Mouse (Mus musculus): ENCODE measurements at regions not wholly inside any gene's neighbourhood (a gene's known extent, or its start where the extent isn't known, plus 50 kb on each side); places are given as distances from the start of the nearest gene placed in this dataset.

DNA sequence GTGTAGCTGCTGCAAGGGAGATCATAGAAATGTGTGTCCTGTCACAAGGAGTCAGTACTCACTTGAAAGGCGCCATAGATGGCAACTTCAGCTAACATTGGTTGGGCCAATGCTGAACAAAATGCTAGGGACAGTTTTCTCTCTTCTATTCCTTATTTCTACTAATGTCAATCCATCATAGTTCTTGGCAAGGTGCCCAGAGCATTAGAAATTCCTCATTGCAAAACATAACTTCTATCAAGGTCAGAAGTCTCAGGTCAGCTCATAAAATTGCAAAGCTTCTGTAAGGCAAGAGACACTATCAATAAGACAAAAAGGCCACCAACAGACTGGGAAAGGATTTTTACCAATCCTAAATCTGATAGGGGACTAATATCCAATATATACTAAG lies 106.3 kb downstream of the D1Ertd622e start:
- WGBS: 98% methylated on average over 1 of the region's 1 CpGs
- ATAC-seq (replicated peaks): no peak
- no peak overlapping the region for H3K9ac ChIP-seq (replicated peaks)

DNA sequence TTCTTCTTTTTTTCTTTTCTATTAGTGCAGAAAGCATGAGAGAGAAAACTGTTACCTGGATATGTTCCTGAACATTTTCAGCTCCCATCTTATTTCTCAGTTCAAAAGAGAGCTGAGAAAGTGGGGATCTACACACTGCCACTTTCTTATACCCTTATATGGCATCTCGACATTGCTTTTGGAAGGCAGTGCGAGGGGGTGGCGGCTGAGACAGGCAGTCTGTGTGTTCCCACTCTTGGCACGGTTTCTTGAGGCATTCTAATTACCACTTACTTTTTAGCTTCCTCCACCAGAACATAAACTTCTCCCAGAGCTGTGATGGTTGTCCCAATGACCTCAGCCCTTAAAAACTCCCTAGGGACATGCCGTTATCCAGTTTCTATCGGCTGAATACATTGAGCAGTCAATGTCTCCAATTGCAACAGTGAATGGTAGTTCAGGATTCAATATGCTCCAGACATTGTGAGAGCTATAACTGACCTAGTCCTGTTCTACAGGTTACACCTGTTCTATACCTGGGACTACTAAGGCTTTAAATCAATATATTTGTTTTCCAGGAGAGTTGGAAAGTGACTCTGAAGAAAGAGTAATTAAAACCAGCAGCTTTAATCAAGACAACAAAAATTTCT lies 106.8 kb downstream of the D1Ertd622e start:
- H3K4me2 ChIP-seq (replicated peaks): no peak overlapping the region
- no peaks in the 10 kb centered on the region for H3K27me3 ChIP-seq
- WGBS: 54% methylated on average over 6 of the region's 6 CpGs
- H3K9ac ChIP-seq (replicated peaks): no peak overlapping the region
- no peaks in the 10 kb centered on the region for H3K4me1 ChIP-seq
- 0 out of 2 replicates have a peak, but pooled peaks have one; percentile 38 for ATAC-seq (replicated peaks)
- H3K27ac ChIP-seq (replicated peaks): no peak overlapping the region
- H3K4me3 ChIP-seq: no peak overlapping the region
- H3K36me3 ChIP-seq: no peaks in the 10 kb centered on the region
- no peaks in the 10 kb centered on the region for H3K9me3 ChIP-seq

More for the DNA sequence above, 106.3 kb downstream of the D1Ertd622e start:
- Histone ChIP-seq H3K4me2 (replicated peaks) (no peak overlapping the region), H3K36me3 (no peaks in the 10 kb centered on the region), H3K9me3 (no peaks in the 10 kb centered on the region), H3K27me3 (no peaks in the 10 kb centered on the region), H3K27ac (replicated peaks) (no peak overlapping the region), H3K4me3 (no peak overlapping the region), H3K4me1 (no peaks in the 10 kb centered on the region)

DNA sequence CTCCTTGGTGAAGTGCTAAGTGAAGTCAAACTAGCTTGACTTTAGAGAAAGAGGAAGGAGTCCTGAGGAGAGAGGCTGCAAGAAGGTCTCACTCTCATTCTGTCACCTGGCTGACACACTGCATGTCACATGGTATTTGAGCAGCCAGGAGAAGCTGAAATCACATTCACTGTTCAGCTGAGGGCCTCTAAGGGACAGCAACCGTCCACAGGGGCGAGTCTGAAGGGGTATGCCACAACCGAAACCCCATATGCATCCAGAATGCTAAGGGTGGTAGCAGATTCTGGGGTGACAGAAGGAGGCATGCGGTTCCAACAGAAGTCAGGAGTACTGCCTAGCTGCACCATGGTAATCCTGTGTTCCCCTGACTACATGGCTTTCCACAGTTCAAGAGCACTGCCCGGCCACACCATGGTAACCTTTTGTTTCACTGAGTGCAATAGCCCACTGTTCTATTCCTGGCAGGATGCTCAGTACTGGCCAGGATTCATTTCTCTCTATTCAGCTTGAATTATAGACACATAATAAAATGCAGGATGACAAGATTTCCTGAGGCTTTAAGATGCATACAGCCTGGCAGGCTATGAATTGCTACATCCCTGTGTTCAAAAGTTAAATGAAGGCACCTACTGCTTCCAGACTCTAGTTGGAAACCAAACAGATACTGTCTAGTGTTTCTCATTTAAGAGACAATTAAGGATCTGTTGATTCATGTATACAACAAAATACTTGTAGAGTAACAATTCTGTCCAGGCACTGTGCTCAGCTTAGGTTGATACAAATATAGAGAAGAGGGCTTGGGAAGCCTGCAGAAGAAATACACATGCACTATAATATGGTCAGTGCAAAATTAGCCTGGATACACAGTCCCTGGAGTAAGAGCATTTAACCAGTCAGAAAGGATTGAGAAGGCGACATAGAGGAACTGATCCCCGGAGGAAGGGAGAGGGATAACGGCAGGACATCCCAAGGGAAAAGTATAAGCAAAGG lies 108.1 kb downstream of the D1Ertd622e start:
- Histone ChIP-seq H3K4me1 (no peaks in the 10 kb centered on the region), H3K27ac (replicated peaks) (no peak overlapping the region), H3K9ac (replicated peaks) (no peak overlapping the region), H3K9me3 (no peaks in the 10 kb centered on the region), H3K36me3 (no peaks in the 10 kb centered on the region), H3K27me3 (no peaks in the 10 kb centered on the region), H3K4me2 (replicated peaks) (no peak overlapping the region), H3K4me3 (no peak overlapping the region)
- ATAC-seq (replicated peaks): peak; percentile 82
- WGBS: 72% methylated on average over 8 of the region's 8 CpGs

DNA sequence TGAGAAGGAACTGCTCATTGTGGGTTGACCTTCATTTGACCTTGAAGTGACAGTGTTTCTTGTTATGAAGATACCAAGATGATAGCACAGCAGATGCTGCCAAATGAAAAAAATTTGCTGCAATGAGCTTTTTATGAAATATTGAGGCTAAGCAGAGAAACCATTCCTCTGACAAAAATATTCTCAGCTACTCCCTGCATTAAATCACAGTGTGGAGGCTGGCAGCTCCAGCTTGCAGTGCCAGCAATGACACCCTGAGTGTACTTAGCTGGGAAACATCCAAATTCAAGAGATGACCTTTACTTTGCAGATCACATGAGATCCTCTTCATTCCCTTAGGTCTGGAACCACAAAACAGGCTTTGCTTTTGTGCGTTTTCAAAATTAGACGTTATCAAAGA lies 109.0 kb downstream of the D1Ertd622e start:
- H3K27ac ChIP-seq (replicated peaks): no peak overlapping the region
- no peak for ATAC-seq (replicated peaks)

DNA sequence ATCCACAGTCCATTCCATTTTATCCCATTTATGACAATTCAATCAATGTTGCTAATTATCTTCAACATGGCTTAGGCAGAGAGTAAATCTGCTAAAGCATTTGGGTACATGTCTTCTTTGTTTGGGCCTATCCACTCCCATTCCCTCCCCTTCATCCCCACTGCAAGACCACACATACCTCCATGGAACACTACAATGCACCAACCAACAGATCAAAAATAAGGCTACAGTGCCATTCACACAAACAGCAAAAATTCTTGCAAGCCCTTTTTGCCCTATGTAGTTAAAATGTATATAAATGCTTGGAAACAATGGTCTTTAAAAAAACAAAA lies 120.7 kb downstream of the D1Ertd622e start:
- Histone ChIP-seq H3K4me1 (0 out of 2 replicates have a peak, but pooled peaks cover 6% of the 10 kb centered on the region), H3K36me3 (no peaks in the 10 kb centered on the region), H3K4me3 (no peak overlapping the region), H3K27me3 (no peaks in the 10 kb centered on the region), H3K4me2 (replicated peaks) (no peak overlapping the region), H3K9me3 (no peaks in the 10 kb centered on the region), H3K9ac (replicated peaks) (no peak overlapping the region), H3K27ac (replicated peaks) (peak overlapping the region; percentile 15; the same call in 1 of the 2 replicates)
- peak; percentile 32; the same call in 1 of the 2 replicates for ATAC-seq (replicated peaks)

More for the DNA sequence above, 109.0 kb downstream of the D1Ertd622e start:
- Histone ChIP-seq H3K4me2 (replicated peaks) (no peak overlapping the region), H3K36me3 (no peaks in the 10 kb centered on the region), H3K4me3 (no peak overlapping the region), H3K9ac (replicated peaks) (no peak overlapping the region), H3K9me3 (no peaks in the 10 kb centered on the region), H3K27me3 (no peaks in the 10 kb centered on the region), H3K4me1 (no peaks in the 10 kb centered on the region)
- WGBS: 86% methylated on average over 2 of the region's 2 CpGs

DNA sequence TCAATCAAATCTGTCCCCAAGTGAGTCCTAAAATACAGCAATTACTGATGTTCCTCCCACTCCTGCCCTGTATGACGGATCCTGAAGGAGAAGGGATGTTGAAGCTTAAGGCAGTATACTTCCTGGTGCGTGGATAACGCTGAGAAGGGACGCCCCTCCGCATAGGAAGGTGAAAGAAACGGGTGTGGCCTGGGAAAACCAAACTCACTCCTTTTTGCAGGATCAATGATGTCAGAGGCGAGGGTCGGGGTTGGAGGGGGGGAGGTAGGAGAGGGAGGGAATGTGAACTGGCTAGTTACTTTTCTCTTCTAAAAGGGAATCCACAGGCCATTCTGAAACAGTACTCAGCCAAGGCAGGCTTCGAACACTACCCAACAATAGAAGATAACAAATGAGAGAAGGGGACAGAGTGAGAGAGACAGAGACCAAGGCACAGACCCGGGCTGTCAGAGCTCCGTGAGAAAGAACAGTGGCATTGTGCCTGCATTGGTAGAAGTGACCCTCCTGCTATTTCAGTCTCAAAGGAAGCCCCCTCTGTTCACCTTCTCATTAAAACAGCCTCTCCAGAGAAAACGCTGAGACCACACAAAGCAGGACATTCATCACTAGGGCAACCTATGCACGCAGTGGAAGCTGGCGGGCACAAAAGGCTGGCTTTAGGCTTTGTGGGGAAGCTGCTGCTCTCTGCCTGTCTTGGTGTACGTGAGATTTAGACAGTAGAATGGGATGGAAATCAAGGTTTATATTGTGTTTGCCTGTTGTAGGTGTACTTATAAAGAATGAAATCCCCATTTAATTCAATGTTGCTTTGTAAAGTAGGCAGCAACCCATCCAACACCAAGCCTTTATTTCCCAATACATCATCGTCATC lies 121.3 kb downstream of the D1Ertd622e start:
- Histone ChIP-seq H3K4me2 (replicated peaks) (peak overlapping the region; percentile 12; the same call in 1 of the 2 replicates), H3K27me3 (no peaks in the 10 kb centered on the region), H3K36me3 (no peaks in the 10 kb centered on the region), H3K9me3 (no peaks in the 10 kb centered on the region), H3K4me1 (0 out of 2 replicates have a peak, but pooled peaks cover 6% of the 10 kb centered on the region), H3K4me3 (no peak overlapping the region), H3K27ac (replicated peaks) (peak overlapping the region; percentile 15; the same call in 1 of the 2 replicates), H3K9ac (replicated peaks) (no peak overlapping the region)
- ATAC-seq (replicated peaks): peak; percentile 94
- WGBS: 6% methylated on average over 16 of the region's 16 CpGs

DNA sequence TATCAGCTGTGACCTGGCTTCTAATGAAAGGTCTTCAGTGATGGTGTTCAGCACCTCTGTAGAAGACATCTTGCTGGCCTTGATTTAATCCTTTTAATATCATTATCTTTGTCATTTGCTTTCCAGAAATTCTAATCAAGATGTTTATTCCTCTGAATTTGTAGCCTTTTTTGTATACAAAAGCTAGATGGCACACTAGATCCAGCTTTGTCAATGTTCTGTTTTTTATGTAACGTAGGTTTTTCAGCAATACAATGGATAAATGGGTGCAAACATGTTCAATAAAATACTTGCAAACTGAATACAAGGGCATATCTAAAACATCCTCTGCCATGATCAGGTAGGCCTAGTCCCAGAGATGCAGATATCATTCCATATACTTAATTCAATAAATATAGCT lies 165.0 kb downstream of the D1Ertd622e start:
- Histone ChIP-seq H3K9me3 (no peaks in the 10 kb centered on the region), H3K4me3 (no peak overlapping the region), H3K4me1 (no peaks in the 10 kb centered on the region), H3K36me3 (no peaks in the 10 kb centered on the region), H3K27ac (replicated peaks) (no peak overlapping the region), H3K9ac (replicated peaks) (no peak overlapping the region), H3K27me3 (no peaks in the 10 kb centered on the region), H3K4me2 (replicated peaks) (no peak overlapping the region)
- WGBS: 64% methylated on average over 1 of the region's 1 CpGs
- ATAC-seq (replicated peaks): no peak

DNA sequence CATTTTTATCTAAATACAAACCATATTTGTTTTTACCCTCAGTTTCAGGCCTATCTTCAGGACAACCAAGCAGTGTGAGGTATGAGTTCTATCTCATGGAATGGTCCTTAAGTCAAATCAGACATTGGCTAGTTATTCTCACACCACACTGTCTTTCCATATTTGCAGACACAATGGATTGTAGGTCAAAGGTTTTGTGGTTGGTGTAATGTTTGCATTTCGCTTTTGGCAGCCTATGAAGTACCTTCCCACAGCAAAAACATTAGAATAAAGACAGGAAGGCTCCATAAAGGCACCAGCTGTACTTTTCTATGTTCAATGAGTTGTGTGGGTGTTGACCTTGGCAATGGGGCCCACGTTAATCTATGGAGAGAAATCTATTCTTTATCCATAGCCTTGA lies 182.0 kb downstream of the D1Ertd622e start:
- Histone ChIP-seq H3K27ac (replicated peaks) (no peak overlapping the region), H3K27me3 (no peaks in the 10 kb centered on the region), H3K9ac (replicated peaks) (no peak overlapping the region), H3K4me1 (no peaks in the 10 kb centered on the region), H3K36me3 (no peaks in the 10 kb centered on the region), H3K4me3 (no peak overlapping the region), H3K9me3 (no peaks in the 10 kb centered on the region), H3K4me2 (replicated peaks) (no peak overlapping the region)
- no peak for ATAC-seq (replicated peaks)
- WGBS: 62% methylated on average over 2 of the region's 2 CpGs

Data from forebrain, embryonic 15.5 days (tissue).